Mouse (Mus musculus): ENCODE measurements at regions not wholly inside any gene's neighbourhood (a gene's known extent, or its start where the extent isn't known, plus 50 kb on each side); places are given as distances from the start of the nearest gene placed in this dataset.

DNA sequence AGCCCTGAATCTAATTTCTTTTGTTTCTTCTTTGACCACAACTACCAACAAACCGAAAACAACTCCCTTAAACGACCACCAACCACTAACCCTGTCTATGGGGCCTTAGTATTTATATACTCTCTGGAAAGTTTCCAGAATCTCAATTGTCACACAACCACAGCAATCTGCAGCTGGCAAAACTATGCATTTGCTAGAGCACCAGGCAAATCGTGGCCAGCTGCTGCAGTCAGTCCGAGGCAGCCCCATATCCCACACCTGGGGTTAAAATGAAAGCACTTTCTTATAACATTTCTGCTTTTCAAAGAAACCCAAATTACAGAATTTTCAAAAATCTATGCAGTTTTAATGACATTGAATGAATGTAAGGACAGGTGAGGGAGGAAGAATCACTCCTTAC is 63.8 kb upstream of the Thpo start:
- no peak for DNase-seq (ENCODE audit: low read depth)

DNA sequence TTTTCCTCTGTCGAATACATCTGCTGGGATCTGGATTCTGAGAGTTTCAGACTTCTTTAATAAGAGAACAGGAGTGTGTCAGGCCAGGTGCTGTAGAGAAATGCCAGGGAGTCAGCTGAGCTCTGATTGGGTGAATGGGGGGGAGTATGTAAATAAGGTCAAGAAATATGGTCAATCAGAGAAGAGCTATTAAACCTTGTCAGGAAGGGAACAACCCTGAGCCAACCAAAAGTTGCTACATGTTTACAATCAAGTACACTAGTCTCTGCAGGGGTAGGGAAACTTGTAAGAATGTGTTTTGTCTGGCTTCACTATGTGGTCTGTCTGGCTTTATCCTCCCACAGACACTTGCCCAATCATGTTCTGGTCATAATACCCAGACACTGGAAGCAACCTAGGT is 60.4 kb upstream of the Thpo start:
- no peak for DNase-seq (ENCODE audit: low read depth)
